Mouse (Mus musculus): ENCODE data around the gene Lrba. TPM values are rescaled to one million over a fixed set of nuclear protein-coding genes. Genes with fewer than 3 reads are reported as not detected.

The Lrba gene
- polyA plus RNA-seq, 1 experiment from 2014 or later = 4.8 TPM

DNA sequence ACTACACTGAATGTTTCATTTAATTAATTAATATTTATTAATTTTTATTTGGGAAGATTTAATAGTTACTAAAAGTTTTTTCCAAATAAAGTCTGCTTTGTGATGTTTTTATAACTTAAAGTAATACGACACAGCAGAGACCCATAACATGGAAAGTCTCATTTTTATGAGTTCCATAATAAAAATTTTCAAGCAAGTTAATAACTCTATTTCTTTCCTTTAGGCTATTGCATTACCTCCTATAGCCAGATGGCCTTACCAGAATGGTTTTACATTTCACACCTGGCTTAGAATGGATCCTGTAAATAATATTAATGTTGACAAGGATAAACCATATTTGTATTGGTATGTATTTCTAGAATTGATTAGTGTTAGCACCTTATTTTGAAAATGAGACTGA is 70.4 kb downstream of the Lrba start:
- no peak overlapping the region for H3K9ac ChIP-seq
- no peak overlapping the region for H3K4me3 ChIP-seq
- WGBS = 93% methylated on average over 1 of the region's 1 CpGs
- no peak for ATAC-seq (ENCODE audit: low FRiP score, low read depth)
- no peak overlapping the region for H3K27ac ChIP-seq
- H3K36me3 ChIP-seq = no peaks in the 10 kb centered on the region
- no peaks in the 10 kb centered on the region for H3K4me1 ChIP-seq
- H3K27me3 ChIP-seq (replicated peaks) = no peaks in the 10 kb centered on the region
- no peaks in the 10 kb centered on the region for H3K9me3 ChIP-seq
- H3K4me2 ChIP-seq (replicated peaks) = no peak overlapping the region

GRCm38 (mm10) chr3:86296214-86296613 is 71.7 kb downstream of the Lrba start:
- Histone ChIP-seq H3K9me3 (no peaks in the 10 kb centered on the region), H3K27ac (no peak overlapping the region), H3K9ac (no peak overlapping the region), H3K4me2 (replicated peaks) (no peak overlapping the region), H3K27me3 (replicated peaks) (no peaks in the 10 kb centered on the region), H3K4me3 (no peak overlapping the region), H3K4me1 (no peaks in the 10 kb centered on the region), H3K36me3 (no peaks in the 10 kb centered on the region)
- 69% methylated on average over 8 of the region's 8 CpGs for WGBS
- no peak for ATAC-seq (ENCODE audit: low FRiP score, low read depth)

GRCm38 (mm10) chr3:86308833-86309232 is 84.4 kb downstream of the Lrba start:
- no peak overlapping the region for H3K27ac ChIP-seq
- H3K9ac ChIP-seq = no peak overlapping the region
- H3K4me1 ChIP-seq = no peaks in the 10 kb centered on the region
- H3K36me3 ChIP-seq = no peaks in the 10 kb centered on the region
- no peak overlapping the region for H3K4me3 ChIP-seq
- WGBS = 61% methylated on average over 2 of the region's 2 CpGs
- no peak overlapping the region for H3K4me2 ChIP-seq (replicated peaks)
- ATAC-seq (ENCODE audit: low FRiP score, low read depth) = no peak
- no peaks in the 10 kb centered on the region for H3K27me3 ChIP-seq (replicated peaks)
- H3K9me3 ChIP-seq = no peaks in the 10 kb centered on the region

DNA sequence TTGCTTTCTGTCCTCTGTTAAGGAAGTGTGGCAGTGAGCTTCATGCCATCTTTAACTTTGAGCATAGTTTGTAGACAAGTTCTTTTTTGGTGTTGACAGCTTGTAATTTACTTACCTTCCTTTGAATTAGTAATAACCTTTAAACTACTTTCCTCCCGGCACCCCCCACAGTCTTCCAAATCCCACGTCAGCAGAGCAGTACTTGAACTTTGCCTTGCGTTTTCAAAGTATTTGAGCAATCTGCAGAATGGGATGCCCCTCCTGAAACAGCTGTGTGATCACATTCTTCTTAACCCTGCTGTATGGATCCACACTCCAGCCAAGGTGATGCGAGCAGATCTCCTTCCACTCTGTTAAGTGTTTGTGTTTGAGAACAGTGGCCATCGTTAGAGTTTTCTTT is 85.7 kb downstream of the Lrba start:
- no peaks in the 10 kb centered on the region for H3K27me3 ChIP-seq (replicated peaks)
- H3K36me3 ChIP-seq = no peaks in the 10 kb centered on the region
- H3K9ac ChIP-seq = no peak overlapping the region
- no peaks in the 10 kb centered on the region for H3K4me1 ChIP-seq
- H3K4me3 ChIP-seq = no peak overlapping the region
- H3K9me3 ChIP-seq = no peaks in the 10 kb centered on the region
- no peak overlapping the region for H3K4me2 ChIP-seq (replicated peaks)
- no peak for ATAC-seq (ENCODE audit: low FRiP score, low read depth)
- 64% methylated on average over 5 of the region's 5 CpGs for WGBS
- H3K27ac ChIP-seq = no peak overlapping the region

GRCm38 (mm10) chr3:86311406-86311805 is 86.9 kb downstream of the Lrba start:
- Histone ChIP-seq H3K27ac (no peak overlapping the region), H3K4me2 (replicated peaks) (no peak overlapping the region), H3K4me1 (no peaks in the 10 kb centered on the region), H3K9ac (no peak overlapping the region), H3K27me3 (replicated peaks) (no peaks in the 10 kb centered on the region), H3K4me3 (no peak overlapping the region), H3K9me3 (no peaks in the 10 kb centered on the region), H3K36me3 (no peaks in the 10 kb centered on the region)
- ATAC-seq (ENCODE audit: low FRiP score, low read depth) = no peak
- 42% methylated on average over 1 of the region's 1 CpGs for WGBS

DNA sequence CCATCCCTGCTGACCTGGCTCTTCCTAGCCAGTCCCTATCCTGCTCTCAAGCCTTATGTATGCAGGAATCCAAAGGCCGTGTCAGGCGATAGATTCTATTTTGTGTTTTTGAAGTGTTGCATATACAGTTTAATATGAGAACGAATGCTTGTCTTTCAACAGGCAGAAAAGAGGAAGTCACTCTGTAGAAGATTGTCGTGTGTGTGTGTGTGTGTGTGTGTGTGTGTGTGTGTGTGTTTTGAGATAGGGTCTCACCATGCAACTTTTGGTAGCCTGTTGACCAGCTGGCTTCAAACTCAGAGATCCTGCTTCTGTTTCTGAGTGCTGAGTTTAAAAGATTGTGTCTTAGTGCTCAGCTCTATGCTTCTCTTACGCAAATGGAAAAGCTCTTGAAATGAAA is 93.2 kb downstream of the Lrba start:
- no peak overlapping the region for H3K4me3 ChIP-seq
- ATAC-seq (ENCODE audit: low FRiP score, low read depth) = no peak
- no peaks in the 10 kb centered on the region for H3K27me3 ChIP-seq (replicated peaks)
- no peaks in the 10 kb centered on the region for H3K4me1 ChIP-seq
- no peak overlapping the region for H3K9ac ChIP-seq
- H3K4me2 ChIP-seq (replicated peaks) = no peak overlapping the region
- WGBS = 87% methylated on average over 5 of the region's 5 CpGs
- no peak overlapping the region for H3K27ac ChIP-seq
- H3K9me3 ChIP-seq = no peaks in the 10 kb centered on the region
- no peaks in the 10 kb centered on the region for H3K36me3 ChIP-seq

DNA sequence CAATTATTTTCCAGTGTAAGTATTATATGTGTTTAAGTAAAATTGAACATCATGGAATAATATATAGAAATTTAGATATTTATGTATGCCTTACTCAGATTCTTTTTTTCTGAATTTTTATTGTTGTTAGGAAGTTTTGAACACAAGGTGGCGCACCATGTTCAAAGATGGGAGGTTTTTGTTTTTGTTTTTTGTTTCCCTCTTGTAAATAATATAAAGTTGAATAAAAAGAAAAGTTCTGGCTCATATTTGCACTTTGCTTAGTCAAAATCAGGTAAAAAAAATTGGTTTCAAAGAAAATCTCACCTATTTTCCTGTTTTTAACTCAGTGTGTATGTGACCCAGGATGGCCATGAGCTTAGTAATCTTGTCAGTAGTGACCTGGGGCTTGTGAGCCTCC is 104.1 kb downstream of the Lrba start:
- Histone ChIP-seq H3K27me3 (replicated peaks) (no peaks in the 10 kb centered on the region), H3K9ac (no peak overlapping the region), H3K4me2 (replicated peaks) (no peak overlapping the region), H3K9me3 (no peaks in the 10 kb centered on the region), H3K4me3 (no peak overlapping the region), H3K36me3 (no peaks in the 10 kb centered on the region), H3K4me1 (no peaks in the 10 kb centered on the region), H3K27ac (no peak overlapping the region)
- WGBS = 31% methylated on average over 1 of the region's 1 CpGs
- ATAC-seq (ENCODE audit: low FRiP score, low read depth) = no peak

DNA sequence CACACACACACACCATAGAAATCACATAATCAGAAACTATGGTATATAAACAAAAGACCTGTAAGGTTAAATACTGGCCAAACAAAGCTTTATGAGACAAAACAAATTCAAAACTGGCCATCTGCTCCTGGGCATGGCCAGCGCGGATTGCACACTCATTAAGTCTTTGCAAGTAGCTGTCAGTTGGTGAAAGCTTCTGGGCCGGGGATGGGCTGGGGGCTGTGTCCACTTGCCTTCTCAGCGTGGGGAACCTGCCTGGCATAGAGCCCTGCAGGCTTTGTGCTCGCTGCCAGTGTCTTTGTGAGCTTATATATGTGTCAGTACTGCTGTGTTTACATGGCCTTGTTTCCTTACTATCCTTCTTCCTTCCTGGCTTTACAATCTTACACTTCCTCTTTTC is 118.8 kb downstream of the Lrba start:
- Histone ChIP-seq H3K27me3 (replicated peaks) (no peaks in the 10 kb centered on the region), H3K27ac (no peak overlapping the region), H3K36me3 (no peaks in the 10 kb centered on the region), H3K4me3 (no peak overlapping the region), H3K4me1 (no peaks in the 10 kb centered on the region), H3K4me2 (replicated peaks) (no peak overlapping the region), H3K9me3 (no peaks in the 10 kb centered on the region), H3K9ac (no peak overlapping the region)
- ATAC-seq (ENCODE audit: low FRiP score, low read depth) = no peak
- WGBS = 16% methylated on average over 5 of the region's 5 CpGs

DNA sequence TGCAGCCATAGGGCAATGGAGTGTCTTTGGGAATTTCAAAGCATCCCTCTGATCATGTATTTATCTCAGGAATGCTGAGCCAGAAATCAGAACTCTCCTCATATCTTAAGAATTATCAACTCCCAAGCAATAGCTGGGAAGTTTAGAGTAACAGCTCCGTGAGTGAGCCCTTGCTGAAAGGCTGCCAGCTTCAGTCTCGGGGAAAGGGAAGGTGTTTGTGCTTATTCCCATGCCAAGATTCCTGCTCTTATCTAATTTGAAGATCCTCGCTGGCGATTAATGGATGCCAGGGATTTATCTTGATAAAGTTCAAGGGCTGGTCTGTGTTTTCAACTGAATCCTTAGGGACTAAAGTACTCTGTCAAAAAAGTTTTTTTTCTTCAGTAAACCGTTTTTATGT is 138.0 kb downstream of the Lrba start:
- no peaks in the 10 kb centered on the region for H3K36me3 ChIP-seq
- no peaks in the 10 kb centered on the region for H3K4me1 ChIP-seq
- whole genome bisulfite sequencing = 78% methylated on average over 5 of the region's 5 CpGs
- H3K27me3 ChIP-seq (replicated peaks) = no peaks in the 10 kb centered on the region
- H3K4me2 ChIP-seq (replicated peaks) = no peak overlapping the region
- H3K9me3 ChIP-seq = no peaks in the 10 kb centered on the region
- no peak overlapping the region for H3K4me3 ChIP-seq
- ATAC-seq (ENCODE audit: low FRiP score, low read depth) = no peak
- H3K27ac ChIP-seq = no peak overlapping the region
- H3K9ac ChIP-seq = no peak overlapping the region

- Histone ChIP-seq H3K9ac (no peak overlapping the region), H3K27me3 (replicated peaks) (no peaks in the 10 kb centered on the region), H3K4me2 (replicated peaks) (no peak overlapping the region), H3K4me1 (no peaks in the 10 kb centered on the region), H3K36me3 (no peaks in the 10 kb centered on the region), H3K9me3 (no peaks in the 10 kb centered on the region), H3K27ac (no peak overlapping the region), H3K4me3 (no peak overlapping the region)
- WGBS = 72% methylated on average over 2 of the region's 2 CpGs
- ATAC-seq (ENCODE audit: low FRiP score, low read depth) = no peak
These were observed 147.0 kb downstream of the Lrba start for GRCm38 (mm10) chr3:86371466-86371865.

- no peaks in the 10 kb centered on the region for H3K36me3 ChIP-seq
- H3K9ac ChIP-seq = no peak overlapping the region
- no peak overlapping the region for H3K4me3 ChIP-seq
- no peak for ATAC-seq (ENCODE audit: low FRiP score, low read depth)
- WGBS = 64% methylated on average over 2 of the region's 2 CpGs
- H3K4me1 ChIP-seq = no peaks in the 10 kb centered on the region
- no peaks in the 10 kb centered on the region for H3K27me3 ChIP-seq (replicated peaks)
- no peak overlapping the region for H3K27ac ChIP-seq
- H3K4me2 ChIP-seq (replicated peaks) = no peak overlapping the region
- H3K9me3 ChIP-seq = no peaks in the 10 kb centered on the region
These were observed 150.8 kb downstream of the Lrba start for GRCm38 (mm10) chr3:86375276-86375675.

- Histone ChIP-seq H3K27me3 (replicated peaks) (no peaks in the 10 kb centered on the region), H3K36me3 (no peaks in the 10 kb centered on the region), H3K27ac (no peak overlapping the region), H3K4me2 (replicated peaks) (no peak overlapping the region), H3K4me1 (0 out of 2 replicates have a peak, but pooled peaks cover 3% of the 10 kb centered on the region), H3K9me3 (no peaks in the 10 kb centered on the region), H3K4me3 (no peak overlapping the region), H3K9ac (no peak overlapping the region)
- 5% methylated on average over 2 of the region's 2 CpGs for WGBS
- no peak for ATAC-seq (ENCODE audit: low FRiP score, low read depth)
These were observed 158.1 kb downstream of the Lrba start for GRCm38 (mm10) chr3:86382557-86382956.

- no peaks in the 10 kb centered on the region for H3K36me3 ChIP-seq
- no peaks in the 10 kb centered on the region for H3K9me3 ChIP-seq
- no peak overlapping the region for H3K27ac ChIP-seq
- H3K9ac ChIP-seq = no peak overlapping the region
- no peak for ATAC-seq (ENCODE audit: low FRiP score, low read depth)
- 0 out of 2 replicates have a peak, but pooled peaks cover 3% of the 10 kb centered on the region for H3K4me1 ChIP-seq
- H3K4me3 ChIP-seq = no peak overlapping the region
- no peaks in the 10 kb centered on the region for H3K27me3 ChIP-seq (replicated peaks)
- 64% methylated on average over 1 of the region's 1 CpGs for WGBS
- H3K4me2 ChIP-seq (replicated peaks) = no peak overlapping the region
These were observed 160.6 kb downstream of the Lrba start for GRCm38 (mm10) chr3:86385047-86385446.
